Mouse (Mus musculus): ENCODE results near the gene Mamstr.
"Not testable (repeated sequence)": the region's sequence is repeated elsewhere in the genome, so short reads cannot be mapped to it uniquely, and the experiment has no call there.

Gene Mamstr

DNA sequence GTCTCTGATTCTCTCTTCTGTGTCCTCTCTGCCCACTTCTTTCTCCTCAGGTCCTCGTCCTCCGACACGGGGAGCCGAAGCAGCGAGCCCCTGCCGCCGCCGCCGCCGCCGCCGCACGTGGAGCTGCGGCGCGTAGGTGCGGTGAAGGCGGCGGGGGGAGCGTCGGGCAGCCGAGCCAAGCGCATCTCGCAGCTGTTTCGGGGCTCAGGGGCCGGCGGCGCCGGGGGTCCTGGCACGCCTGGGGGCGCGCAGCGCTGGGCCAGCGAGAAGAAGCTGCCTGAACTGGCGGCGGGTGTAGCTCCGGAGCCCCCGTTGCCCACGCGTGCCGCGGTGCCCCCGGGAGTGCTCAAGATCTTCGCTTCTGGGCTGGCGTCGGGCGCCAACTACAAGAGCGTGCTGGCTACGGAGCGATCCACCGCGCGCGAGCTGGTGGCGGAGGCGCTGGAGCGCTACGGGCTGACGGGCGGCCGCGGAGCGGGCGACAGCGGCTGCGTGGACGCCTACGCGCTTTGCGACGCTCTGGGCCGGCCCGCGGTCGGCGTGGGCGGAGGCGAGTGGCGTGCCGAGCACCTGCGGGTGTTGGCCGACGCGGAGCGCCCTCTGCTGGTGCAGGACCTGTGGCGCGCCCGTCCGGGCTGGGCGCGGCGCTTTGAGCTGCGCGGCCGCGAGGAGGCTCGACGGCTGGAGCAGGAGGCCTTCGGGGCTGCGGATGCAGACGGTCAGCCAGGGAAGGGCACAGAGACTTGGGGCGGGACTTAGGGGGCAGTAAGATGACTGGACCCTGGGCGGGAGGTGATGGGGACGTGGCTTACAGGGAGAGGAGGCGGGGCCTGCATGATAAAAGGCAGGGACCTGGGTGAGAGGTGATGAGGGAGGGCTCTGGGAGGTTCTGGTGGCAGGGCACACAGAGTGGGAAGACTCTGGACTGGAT lies 11.1 kb upstream of the Mamstr start:
- DNase-seq, result peak; percentile 93

DNA sequence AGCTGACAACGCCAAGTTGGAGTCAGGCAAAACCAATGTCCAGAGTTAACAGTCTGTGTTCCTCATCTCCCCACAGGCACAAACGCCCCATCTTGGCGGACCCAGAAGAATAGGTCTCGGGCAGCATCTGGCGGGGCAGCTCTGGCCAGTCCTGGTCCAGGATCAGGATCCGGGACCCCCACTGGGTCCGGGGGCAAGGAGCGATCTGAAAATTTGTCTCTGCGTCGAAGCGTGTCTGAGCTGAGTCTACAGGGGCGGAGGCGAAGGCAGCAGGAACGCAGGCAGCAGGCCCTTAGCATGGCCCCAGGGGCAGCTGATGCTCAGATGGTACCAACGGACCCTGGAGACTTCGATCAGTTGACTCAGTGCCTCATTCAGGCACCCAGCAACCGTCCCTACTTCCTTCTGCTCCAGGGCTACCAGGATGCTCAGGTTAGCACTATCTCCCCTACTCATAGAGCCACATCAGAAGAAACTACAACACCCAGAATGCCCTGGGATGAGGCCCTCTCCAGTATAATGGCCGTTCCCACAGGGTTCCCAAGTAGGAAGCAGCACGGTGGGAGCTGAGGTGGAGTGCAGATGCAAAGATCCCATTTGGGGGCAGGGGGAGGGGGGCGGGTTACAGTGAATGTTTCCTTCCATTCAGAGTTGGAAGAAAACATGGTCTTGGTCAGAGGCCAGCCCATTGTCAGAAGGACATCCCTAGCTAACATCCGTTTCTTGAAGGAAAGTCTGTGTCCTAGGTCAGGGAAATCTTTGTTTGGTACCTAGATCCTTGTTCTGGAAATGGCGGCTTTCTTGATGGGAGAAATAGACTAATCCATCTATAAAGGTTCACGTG lies 9.5 kb upstream of the Mamstr start:
- no peak for DNase-seq

DNA sequence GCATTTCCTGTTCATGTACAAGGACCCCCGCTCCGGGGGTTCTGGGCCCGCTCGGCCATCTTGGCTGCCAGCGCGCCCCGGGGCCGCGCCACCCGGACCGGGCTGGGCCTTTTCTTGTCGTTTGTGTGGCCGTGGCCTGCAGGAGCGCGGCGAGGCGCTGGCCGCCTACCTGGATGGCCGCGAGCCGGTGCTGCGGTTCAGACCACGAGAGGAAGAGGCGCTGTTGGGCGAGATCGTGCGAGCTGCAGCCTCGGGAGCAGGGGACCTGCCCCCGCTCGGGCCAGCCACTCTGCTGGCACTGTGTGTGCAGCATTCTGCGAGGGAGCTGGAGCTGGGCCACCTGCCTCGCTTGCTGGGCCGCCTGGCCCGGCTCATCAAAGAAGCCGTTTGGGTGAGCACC lies 7.3 kb upstream of the Mamstr start:
- DNase-seq, result peak; percentile 41

DNA sequence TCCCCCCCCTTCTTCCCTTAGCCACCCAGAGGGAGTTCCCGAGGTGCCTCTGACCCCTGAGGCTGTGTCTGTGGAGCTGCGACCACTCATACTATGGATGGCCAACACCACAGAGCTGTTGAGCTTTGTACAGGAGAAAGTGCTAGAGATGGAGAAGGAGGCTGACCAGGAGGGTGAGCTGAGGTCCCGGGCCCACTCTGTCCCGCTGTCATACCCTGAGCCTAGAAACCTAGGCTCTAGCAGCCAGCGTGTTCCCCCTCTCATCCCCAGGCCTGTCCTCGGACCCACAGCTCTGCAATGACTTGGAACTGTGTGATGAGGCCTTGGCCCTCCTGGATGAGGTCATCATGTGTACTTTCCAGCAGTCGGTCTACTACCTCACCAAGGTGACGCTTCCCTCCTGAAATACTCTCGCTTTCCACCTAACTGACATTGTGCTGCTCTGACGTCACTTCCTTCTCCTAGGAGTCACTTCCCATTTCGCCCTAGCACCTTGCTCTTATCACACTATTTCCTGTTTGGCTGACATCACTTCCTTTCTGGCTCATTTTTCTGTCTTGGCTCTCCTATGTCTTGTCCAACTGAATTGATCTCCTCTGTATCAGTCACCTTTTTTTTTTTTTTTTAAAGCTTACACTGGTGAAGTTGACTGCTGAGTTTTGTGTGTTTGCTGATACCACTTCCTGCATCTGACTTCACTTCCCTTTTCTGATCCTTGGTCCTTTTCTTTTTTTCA lies 4.7 kb upstream of the Mamstr start:
- no peak for DNase-seq

DNA sequence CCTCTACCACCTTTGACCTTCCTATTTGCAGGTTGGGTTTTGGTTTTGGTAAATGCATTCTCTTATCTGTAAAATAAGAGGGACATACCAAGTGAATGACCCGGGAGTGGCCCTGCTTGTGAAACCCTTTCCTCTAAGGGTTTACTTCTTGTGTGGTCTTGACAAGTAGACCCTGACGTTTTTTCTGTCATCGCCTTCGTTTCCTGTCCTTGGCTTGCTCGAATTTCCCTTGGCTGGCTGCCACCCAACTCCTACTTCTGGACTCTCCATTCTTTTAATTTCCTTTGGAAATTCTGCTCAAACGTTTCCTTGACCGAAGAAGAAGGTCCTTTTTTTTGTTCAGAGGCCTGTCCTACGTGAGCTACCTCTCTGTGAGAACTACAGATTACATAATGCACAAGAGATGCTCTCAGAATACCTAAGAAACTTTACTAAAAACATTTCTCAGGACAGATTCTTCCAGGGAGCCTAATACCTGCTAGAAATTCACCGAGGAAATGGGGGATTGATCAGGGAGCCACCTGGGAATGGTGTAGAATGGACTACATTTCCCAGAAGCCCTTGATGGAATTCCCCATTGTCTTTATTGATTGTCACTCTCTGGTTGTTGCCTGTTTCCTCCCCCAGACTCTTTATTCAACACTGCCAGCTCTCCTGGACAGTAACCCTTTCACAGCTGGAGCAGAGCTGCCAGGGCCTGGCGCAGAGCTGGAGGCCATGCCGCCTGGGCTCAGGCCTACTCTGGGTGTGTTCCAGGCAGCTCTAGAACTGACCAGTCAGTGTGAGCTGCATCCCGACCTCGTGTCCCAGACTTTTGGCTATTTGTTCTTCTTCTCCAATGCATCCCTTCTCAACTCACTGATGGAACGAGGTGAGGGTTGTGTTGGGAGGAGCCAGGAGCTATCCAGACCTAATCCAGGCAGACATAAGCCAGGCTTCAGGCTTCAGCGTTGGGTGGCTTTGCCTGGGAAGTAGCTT lies 3.8 kb upstream of the Mamstr start:
- no peak for DNase-seq

DNA sequence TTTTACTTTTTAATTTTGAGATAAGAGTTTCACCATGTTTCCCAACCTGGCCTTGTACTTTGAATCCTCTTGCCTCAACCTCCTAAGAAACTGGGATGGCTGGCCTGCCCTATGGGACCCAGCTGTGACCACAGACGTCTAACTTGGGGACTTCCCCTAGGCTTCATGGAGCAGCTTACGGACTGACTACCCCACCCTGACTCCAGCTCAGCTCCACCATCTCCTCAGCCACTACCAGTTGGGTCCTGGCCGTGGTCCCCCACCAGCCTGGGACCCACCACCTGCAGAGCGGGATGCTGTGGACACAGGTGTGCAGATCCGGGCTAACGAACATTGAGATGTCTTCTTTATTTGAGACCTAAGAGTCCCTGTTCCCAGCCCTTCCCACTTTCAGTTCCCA lies 2.1 kb upstream of the Mamstr start:
- DNase-seq, result no peak

DNA sequence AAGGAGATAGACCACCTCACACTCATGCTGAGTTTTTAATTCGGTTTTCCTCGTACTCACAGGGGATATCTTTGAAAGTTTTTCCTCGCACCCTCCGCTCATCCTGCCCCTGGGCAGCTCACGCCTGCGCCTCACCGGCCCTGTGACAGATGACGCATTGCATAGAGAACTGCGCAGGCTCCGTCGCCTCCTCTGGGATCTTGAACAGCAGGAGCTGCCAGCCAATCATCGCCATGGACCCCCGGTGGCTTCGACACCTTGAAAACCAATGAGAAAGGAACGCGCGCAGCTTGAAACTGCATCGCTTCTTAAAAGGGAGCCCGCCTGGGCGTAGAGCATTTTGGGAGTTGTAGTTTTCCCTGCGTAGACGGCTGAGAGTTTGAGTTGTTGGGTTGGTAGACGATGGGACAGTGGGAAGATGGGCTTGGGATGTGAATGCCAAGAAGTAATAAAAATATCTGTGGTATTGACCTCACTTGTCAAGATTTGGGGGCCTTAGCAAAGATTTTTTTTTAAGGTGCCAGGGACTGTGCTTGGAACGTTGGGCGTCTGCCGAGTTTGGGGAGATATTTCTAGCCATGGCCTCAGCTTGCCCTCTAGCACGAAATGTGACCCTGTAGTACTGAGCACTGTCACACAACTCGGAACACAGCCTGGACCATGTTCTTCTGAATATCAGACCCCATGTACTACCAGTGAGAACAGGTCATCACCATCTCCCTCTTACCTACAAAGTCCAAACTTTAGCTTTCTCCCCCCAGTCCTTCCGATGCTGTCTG lies 965 bp upstream of the Mamstr start:
- peak; percentile 95 for DNase-seq

DNA sequence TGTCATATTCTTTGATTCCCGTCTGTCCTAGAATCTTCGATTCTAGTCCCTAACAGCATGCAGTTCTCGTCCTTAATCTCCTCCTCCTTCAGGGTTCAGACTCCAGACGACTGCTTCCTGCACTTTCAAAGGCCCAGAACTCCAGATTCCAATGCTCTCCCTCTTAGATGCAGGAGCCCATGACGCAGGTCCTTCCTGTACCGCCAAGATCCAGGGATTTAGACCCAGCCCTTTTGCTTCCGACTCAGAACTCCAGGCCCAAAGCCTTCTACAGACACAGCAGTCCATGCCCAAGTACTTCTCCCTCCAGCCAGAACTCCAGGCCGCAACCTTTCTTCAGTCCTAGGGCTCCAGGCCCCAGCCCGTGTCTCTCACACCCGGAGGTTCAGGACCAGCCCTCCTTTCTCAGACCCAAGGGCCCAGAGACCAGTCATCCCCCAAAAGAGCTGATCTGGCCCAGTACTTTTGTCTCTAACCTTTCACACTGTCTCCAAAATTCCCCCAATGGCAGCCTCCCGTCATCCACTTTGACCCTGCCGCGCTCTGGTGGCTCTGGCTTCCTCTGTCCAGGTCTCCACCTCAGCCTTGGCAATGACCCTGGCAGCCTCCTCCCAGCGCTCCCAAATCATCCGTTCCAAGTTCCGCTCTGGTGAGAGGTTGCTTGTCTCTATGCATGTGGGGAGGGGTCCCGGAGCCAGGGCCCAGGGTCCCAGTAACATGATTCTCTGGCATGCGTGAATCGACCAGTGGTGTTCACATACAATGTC lies 597 bp downstream of the Mamstr start:
- DNase-seq, result no peak

DNA sequence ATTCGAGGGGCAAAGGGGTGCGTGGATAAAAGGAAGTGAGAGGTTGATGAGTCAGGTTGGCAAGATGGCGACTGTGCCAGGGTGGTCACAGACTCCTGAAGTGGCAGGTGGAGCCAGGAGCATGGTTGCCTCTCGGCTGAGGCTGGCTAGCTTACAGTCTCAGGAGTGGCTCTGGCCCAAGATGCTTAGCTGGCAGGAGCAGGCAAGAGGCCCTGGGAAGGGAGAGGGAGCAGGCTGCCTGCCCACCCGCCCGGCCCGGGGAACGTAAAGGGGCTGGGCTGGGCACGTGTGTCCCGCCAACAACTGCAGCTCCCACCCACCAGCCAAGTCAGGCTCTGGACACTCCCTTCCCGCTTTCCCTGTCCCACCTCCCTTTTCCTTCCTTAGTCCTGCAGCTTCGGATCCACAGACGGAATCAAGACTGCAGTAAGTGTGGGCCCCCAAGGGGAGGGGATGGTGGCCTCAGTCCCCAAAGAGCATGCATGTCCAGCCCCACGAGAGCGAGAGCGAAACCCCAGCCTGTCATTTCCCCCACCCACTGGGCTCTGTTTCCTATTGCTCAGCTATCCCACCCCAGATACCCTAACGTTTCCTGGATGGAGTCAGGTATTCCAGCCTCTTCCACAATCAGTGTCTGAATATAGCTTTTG lies 1.7 kb downstream of the Mamstr start:
- no peak for DNase-seq

DNA sequence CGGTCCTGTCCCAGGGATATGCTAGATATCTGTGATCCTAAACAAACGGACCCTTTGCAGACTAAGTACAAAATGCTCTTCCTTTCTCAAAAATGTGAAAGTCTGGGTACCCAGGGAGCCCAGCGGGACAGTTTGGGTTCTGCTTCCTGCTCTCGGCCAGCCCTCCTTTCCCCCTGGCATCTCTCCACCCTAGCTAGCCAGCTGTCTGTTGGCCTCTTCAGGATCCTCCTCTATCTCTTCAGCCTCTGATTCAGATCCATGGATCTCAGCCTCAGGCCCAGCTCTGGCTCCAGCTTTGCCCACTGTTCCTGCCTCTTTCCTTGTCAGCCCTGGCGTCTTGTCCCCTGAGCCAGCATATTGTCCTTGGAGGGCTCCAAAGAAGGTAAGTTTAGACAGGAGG lies 2.3 kb downstream of the Mamstr start:
- DNase-seq, result no peak

DNA sequence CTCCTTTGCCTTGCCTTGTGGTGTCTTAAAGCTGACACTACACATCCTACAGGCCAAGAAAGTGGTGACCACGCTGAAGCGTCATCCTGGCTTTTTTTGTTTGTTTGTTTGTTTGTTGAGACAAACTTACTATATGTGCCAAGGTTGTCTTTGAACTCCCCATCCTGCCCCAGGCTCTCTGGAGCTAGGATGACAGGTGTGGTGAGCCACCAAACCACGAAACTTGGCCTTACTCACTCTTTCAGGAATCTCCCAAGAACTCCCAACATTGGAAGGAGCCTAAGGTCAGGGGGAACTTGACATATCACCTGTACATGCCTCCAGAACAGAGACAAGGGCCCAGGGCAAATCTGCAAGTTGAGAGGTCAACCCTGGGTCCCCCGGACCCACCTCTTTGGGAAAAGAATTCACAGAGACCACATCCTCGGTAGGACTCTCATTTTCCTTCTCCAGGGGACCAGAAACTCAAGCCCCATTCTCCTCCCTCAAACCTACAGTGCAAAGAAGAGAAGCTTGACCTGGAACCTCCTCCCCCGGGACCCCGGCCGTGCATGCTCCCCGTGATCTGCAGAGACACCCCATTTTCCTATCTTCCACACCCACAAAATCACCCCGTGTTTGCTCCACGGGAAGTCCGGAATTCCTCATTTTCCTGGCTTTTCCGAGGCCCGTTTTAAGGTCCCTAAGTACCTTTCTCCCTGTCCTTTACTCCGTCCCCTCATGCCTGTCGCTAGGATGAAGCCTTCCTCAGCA lies 2.9 kb downstream of the Mamstr start:
- DNase-seq, result no peak

DNA sequence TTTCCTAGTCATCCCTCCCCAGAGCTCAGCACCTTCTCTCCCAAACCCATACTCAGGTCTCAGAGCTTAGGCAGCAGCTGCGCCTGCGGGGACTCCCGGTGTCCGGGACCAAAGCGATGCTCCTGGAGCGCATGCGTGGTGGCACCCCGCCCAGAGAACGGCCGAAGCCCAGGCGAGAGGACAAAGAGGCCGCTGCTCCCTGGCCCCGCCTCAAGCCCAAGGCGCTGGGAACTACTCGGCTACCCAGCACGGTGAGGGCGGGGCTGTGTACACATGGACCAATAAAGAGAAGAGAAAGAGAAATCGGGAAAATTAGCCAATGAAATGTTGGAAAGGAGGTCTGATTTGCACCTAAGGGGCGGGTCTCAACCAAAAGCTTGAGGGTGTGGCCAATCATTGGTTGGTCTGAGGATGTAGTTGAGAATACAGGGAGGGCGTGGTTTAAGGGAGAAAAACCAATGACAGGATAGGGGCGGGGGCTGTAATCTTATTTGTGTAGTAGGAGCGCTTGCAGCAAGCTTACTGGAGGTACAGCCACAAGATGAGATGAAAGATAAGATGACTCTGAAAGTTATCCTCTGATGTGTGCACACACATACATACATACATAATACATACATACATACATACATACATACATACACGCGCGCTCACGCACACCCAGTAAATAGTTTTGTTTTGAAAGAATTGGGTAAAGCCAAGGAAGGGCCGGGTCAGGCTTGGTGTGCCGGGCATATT lies 3.8 kb downstream of the Mamstr start:
- DNase-seq, result peak; percentile 90

DNA sequence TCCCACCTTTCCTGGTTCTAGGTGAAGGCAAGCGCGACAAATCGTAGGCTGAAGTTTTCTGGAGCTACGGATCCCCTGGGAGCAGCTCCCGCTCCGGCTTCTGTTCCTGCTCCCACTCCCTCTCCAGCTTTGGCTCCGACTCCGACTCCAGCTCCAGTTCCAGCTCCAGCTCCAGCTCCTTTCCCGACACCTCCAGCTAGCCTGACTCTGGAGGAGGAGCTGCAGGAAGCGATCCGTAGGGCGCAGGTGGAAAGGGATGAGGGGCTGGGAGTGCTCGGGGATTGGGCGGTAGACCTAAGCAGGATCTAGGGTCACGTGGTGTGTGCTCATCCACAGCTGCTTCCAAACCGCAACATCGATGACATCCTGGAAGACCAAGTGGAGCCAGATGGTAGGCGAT lies 4.4 kb downstream of the Mamstr start:
- DNase-seq, result peak; percentile 60

DNA sequence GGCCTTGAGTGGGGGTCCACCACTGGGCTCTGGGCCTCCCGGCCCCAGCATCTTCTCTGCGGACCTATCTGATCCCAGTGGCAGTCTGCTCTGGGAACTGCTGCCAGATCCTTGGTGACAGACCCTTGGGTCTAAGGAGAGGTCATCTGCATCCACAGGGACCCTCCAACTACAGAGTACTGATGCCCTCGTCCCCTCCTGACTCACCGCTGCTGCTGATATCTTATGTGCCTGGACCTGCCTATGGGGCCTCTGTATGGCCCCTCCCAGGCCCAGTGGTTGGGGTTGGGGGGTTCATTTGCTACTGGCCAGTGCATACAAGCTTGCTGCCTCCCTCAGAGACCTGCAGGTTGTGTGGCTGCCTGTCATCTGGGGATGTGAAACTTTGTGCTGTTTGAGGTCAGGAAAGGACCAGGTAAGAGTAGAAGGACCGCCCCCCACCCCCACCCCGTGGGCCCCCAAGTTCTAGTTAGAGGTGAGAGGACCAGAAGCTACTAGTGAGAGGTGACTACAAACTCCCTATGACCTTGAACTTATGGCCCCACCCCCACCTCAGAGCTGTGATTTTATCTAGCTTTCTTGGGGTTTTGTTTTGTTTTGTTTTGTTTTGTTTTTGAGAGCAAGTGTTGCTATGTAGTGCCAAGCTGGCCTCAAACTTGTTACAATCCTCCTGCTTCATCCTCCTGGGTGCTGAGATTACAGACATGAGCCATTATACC lies 5.3 kb downstream of the Mamstr start:
- DNase-seq, result no peak

DNA sequence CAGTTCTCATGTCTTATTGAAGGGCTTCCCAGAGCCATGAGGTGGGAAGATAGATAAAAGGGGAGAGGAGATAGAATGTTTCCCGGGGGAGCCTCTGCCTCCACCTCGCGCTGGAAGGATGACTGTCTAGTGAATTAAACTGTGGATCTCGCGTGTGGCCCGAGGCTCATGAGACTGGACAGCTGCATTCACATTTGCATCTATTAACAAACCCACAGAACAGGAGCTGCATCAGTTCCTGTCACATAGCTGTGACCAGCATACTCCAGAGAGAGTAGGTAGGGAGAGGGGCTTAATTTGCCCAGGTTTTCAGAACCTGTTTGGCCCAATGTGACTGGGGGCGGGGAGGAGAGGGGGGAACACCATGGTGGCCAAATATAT lies 5.8 kb downstream of the Mamstr start:
- no peak for DNase-seq

DNA sequence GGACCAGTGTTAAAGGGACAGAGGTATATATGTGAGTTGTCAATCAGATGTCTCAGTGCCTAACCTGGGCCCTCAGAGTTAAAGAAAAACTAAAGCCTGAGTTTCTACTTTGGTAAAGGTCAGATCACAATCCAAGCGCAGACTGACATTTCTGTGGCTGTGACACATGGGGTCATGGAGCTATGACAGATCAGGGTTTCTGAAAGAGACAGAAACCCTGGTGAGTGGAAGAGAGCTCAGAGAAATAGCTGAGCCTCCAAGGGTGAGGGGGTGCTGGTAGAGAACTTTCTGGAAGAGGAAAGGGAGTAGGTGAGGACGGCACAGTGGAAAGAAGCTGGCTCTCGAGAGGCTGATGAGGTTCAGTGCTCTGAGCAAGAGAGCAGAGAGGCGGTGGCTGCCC lies 6.9 kb downstream of the Mamstr start:
- DNase-seq, result no peak

DNA sequence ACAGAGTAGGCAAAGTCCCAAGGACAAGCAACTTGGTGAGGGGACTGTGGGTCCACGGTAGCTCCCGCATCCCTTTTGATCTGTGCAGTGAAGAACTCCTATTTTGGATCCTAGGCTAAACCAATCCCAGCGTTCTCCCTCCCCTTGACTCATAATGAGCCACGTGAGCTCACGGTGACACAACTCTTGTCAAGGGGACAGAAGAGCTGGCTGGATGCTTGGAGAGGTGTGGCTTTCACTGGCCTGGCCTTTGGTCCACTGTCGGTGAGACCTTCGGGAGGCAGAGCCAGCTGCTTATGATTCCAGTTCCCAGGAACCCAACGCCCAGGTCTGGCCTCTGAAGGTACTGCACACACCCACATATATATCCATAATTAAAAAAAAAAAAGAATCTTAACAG lies 9.6 kb downstream of the Mamstr start:
- DNase-seq, result no peak

DNA sequence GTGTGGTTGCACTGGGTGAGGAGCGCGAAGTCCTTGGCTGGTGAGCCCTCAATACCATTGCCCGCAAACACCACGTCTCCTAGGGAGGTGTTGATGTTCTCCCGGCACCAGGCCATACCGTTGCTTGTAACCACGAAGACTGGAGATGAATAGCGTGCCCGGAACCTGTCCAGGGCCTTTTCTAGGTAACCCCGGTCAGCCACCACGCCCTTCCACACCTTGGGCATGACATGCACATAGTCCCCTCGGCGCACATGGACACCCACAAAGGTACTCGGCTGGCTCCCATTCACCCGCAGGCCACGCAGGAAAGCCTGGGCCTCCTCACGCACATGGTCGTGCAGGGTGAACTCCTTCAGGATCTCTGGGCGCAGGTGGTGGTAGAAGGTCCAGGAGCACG lies 10.7 kb downstream of the Mamstr start:
- not testable (repeated sequence) for DNase-seq

Measured in right cerebral cortex, postnatal 14 days (tissue).